Mouse (Mus musculus) neutrophil, adult 5-6 weeks (primary cell): ENCODE measurements around the gene Rph3a. TPM values are rescaled to one million over a fixed set of nuclear protein-coding genes. Genes with fewer than 3 reads are reported as not detected.
"Not testable (repeated sequence)": the region's sequence is repeated elsewhere in the genome, so short reads cannot be mapped to it uniquely, and the experiment has no call there.

Source experiments
- ATAC-seq: fragments of 151-379, 151-347 bp; 2 replicates; pipeline ENCODE4 v1.8.0; 2017; ENCODE audit warnings: mild to moderate bottlenecking, moderate TSS enrichment; ENCODE audit not compliant: insufficient number of reproducible peaks, poor library complexity, low FRiP score, severe bottlenecking; ENCODE audit errors: extremely low read depth
- total RNA-seq: library from RNA; stranded (forward); fragments of 200-1000 nt; gene quantifications from 2 replicates; pipeline ENCODE4 v1.2.3, GENCODE M21; 2017

Rph3a gene
- total RNA-seq, 1 experiment from 2014 or later: not detected

DNA sequence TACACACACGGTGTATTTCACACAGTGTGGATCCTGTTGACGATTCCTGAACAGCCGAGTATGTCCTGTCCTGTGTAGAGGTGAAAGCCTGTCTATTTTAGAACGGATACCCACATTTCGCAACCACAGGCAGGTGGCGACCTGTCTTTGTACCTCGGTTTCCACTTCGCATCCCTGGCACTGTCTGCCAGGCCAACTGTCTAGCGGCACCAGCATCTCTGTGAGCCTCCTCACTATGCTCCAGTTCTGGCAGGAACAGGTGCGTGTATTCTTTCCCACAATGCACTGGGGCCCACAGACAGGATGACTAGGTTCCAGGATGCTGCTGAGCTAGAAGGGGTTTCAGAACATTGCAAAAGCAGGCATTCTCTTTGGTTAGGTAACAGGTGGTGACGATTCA is 28.7 kb downstream of the Rph3a start:
- no peak for ATAC-seq

DNA sequence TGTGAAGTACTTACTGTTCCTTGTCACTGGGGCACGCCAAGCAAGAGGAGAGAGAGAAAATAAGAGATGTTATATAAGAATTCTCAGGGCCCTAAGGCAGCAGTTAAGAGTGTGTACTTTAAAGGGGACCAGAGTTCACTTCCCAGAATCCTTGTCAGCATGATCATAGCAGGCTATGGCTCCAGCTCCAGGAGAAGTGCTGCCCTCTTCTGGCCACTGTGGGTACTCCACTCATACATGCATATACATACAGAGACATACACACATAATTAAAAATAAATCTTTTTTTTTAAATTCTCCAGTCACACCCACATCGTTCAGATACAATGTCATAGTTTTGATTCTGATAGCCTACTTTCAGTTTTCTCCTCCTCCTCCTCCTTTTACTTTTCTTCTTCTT is 29.8 kb downstream of the Rph3a start:
- ATAC-seq: no peak

DNA sequence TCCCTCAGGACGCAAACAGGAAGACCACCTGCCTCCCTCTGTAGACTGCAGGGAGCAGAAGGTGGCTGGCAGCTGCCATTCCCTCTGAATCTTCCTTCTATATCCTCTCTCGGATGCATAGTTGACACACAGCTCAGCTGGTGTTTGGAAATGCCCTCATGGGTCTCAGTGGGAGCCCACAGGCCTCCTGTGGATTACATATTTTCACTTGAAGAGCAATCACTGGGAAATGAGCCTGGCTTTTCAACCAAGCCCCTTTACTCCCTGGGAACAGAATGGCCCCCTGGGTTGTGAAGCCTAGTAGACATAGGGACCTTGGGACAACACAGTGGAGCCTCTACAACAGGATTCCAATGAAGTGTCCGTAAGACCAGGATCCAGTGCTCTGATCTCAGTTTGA is 33.8 kb downstream of the Rph3a start:
- no peak for ATAC-seq

- ATAC-seq: no peak
These were observed 35.4 kb downstream of the Rph3a start for GRCm38 (mm10) chr5:120974522-120974921.

GRCm38 (mm10) chr5:120972278-120972677 is 37.6 kb downstream of the Rph3a start:
- ATAC-seq: no peak

GRCm38 (mm10) chr5:120971326-120971725 is 38.6 kb downstream of the Rph3a start:
- no peak for ATAC-seq

GRCm38 (mm10) chr5:120969703-120970102 is 40.2 kb downstream of the Rph3a start:
- ATAC-seq: no peak

DNA sequence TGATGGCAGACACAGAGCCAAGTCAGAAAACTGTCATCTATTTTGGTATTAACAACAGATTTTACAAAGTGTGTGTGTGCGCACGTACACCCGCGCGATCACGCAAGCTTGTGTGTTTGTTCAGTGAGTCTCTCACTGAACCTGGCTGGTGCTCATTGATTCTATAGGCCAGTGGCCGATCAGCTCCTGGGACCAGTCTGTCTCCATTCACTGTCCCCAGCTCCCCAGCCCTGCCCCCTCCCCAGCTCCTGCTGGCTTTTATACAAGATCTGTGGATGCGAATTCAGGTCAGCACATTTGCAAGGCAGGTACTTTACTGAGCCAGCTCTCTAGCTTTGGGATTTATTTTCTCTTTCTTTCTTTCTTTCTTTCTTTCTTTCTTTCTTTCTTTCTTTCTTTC is 41.1 kb downstream of the Rph3a start:
- ATAC-seq: no peak

- no peak for ATAC-seq
These were observed 41.8 kb downstream of the Rph3a start for GRCm38 (mm10) chr5:120968134-120968532.

- ATAC-seq: no peak
These were observed 42.3 kb downstream of the Rph3a start for GRCm38 (mm10) chr5:120967355-120968133.

DNA sequence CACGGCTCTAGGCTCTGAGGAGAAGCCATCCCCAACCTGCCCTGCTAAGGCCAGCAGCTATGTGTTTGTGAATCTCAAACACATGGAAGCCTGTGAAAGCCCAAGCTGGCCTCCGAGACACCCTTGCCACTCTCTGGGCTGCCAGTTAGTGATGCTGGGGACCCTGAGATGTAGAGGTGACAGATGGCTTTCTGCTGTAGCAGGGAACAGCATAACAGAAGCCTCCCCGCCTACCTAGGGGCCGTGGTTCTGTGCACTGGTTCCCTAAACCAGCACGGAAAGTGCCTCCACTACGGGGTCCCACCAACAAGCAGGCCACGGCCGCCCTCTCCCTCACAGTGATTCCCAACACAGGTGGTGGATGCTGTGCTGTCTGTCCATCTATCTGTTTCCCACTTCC is 43.0 kb downstream of the Rph3a start:
- no peak for ATAC-seq

DNA sequence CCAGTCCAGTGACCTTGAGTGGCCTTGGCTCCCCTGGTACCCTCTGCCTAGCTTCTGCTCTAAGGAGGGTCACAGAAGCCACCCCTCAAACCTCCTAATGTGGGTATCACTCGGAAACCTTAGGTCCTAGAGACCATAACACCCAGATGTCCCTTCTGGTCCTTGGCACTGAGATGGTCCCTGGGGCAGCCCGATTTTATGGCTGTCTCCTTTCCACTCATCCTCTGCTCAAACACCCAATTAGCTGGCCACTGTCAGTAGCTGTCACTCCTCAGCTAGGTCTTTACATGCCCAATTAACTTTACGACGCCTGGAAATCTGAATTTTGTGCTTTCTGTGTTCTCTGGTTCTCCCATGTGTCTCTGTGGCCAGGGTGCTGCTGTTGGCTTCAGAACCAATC is 43.7 kb downstream of the Rph3a start:
- ATAC-seq: no peak

- no peak for ATAC-seq
These were observed 48.9 kb downstream of the Rph3a start for GRCm38 (mm10) chr5:120961004-120961403.

DNA sequence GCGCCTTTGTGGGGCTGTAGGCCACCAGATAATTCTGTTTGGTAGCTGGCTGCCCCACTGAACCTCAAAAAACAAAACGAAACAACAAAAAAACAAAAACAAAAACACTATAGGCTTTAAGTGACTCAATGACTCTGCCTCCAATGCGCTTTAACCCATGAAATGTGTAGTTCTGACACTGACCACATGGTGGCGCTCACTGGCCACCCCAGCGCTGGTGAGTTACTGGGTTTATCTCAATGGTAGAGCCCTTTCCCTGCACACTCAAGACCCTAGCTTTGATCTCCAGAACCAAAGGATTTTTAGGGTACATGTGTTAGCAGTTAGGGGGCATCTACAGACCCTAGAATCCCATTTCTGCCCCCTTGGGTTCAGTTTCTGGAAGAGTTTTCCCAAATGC is 55.9 kb downstream of the Rph3a start:
- ATAC-seq: no peak

DNA sequence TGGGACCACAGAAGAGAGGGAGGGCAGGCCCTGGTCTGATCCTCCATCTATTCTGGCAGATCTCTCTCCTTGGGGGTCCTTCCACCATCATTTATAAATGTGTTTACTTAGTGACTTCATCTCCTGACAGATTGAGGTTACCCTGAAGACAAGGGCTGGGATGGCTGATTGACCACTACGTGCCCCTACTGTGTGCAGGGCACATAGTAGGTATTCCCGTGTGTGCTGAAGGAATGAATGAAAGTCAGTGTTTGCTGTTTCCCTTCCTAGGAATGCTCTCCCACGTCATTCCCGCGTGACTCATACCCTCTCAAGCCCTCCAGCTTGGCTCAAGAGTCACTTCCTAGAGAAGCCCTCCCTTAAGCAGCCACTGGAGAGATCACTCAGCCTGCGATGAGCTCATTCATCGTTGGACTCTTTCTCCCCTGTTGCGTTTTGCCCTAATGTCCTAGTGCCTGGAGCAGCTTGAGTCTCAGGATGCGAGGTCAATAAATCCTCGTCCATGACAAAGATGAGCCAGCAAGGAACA is 57.6 kb downstream of the Rph3a start:
- no peak for ATAC-seq

GRCm38 (mm10) chr5:120942076-120942475 is 67.8 kb downstream of the Rph3a start:
- no peak for ATAC-seq

DNA sequence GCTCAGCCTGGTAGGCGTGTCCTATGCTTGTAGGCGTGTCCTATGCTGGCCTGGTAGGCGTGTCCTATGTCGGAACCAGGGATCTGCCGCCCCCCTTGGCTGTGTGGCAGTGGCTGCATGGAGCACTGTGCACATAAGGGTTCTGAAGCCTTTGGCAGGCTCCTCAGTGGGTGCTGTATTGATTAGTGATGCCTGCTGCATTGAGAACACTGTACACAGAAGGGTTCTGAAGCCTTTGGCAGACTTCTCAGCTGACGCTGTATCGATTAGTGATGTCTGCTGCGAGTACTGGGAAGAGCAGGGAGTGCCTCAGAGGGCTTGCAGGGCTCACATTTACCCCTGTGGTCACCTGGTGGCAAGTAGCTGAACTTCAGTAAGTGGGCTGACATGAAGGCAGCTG is 71.3 kb downstream of the Rph3a start:
- no peak for ATAC-seq

- ATAC-seq: no peak
These were observed 72.1 kb downstream of the Rph3a start for GRCm38 (mm10) chr5:120937841-120938240.

- ATAC-seq: no peak
These were observed 75.9 kb downstream of the Rph3a start for GRCm38 (mm10) chr5:120933966-120934365.

GRCm38 (mm10) chr5:120927036-120927435 is 82.9 kb downstream of the Rph3a start:
- no peak for ATAC-seq

DNA sequence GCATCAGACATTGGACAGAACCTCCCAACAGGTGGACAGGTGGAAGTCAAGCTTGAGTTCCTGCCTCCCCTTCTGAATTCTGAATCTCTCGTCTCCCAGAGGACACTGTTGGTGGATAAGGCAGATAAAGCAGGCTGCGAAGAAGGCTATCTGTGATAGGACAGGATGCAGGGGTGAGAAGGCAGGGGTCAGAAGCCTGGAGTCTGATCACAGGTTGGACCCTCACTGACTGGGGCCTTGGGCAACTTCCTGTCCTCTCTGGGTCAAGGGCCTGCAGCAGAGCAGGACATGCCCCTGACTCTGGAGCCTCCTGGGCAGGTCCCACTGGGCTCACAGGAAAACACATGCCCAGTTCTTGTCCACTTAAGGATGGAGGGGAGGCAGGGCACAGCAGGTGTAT is 83.6 kb downstream of the Rph3a start:
- not testable (repeated sequence) for ATAC-seq
